Mouse (Mus musculus) liver, embryonic 12.5 days (tissue): ENCODE measurements around the gene Kalrn. TPM values are rescaled to one million over a fixed set of nuclear protein-coding genes. Genes with fewer than 3 reads are reported as not detected.

Experiments
- ATAC-seq: fragments of 200-750 bp; cut with Nextera tagmentation; 2 replicates; pipeline ENCODE4 v1.8.0; 2017; ENCODE audit warnings: moderate number of reproducible peaks, mild to moderate bottlenecking, moderate library complexity
- H3K27ac ChIP-seq: fragments of 300-500 bp; sonication (generic); 2 replicates; pipeline ENCODE4 v1.5.1; 2016; ENCODE audit warnings: mild to moderate bottlenecking
- H3K27me3 ChIP-seq: fragments of 300-500 bp; sonication (generic); replicated peaks from 2 replicates; pipeline ENCODE4 v1.6.1; 2016; ENCODE audit warnings: mild to moderate bottlenecking, moderate library complexity
- H3K36me3 ChIP-seq: fragments of 300-500 bp; sonication (generic); 2 replicates; pipeline ENCODE4 v1.6.1; 2016; ENCODE audit warnings: mild to moderate bottlenecking, moderate library complexity
- H3K4me1 ChIP-seq: fragments of 300-500 bp; sonication (generic); 2 replicates; pipeline ENCODE4 v1.6.1; 2016
- H3K4me2 ChIP-seq: fragments of 300-500 bp; sonication (generic); 2 replicates; pipeline ENCODE4 v1.6.1; 2016; ENCODE audit warnings: mild to moderate bottlenecking, moderate library complexity
- H3K4me3 ChIP-seq: fragments of 300-500 bp; sonication (generic); 2 replicates; pipeline ENCODE4 v1.5.1; 2016; ENCODE audit warnings: mild to moderate bottlenecking, moderate library complexity
- H3K9ac ChIP-seq: fragments of 300-500 bp; sonication (generic); 2 replicates; pipeline ENCODE4 v1.6.1; 2016; ENCODE audit warnings: mild to moderate bottlenecking, moderate library complexity
- H3K9me3 ChIP-seq: fragments of 300-500 bp; sonication (generic); replicated peaks from 2 replicates; pipeline ENCODE4 v1.6.1; 2016; ENCODE audit warnings: mild to moderate bottlenecking, moderate library complexity
- WGBS: fragments of 180-500 bp; shearing (Covaris S2); methylation state at CpG from one replicate; pipeline ENCODE4 v1.1.7; 2016; ENCODE audit not compliant: insufficient replicate concordance; 5-methylcytosine and 5-hydroxymethylcytosine counted together
- polyA plus RNA-seq: library from polyadenylated mRNA; unstranded; fragments of >200 nt; fragmentation: Nextera tagmentation; extraction: Ambion mirVana; gene quantifications from 2 replicates; pipeline ENCODE4 v1.2.1, GENCODE M21; 2016

Gene Kalrn
- polyA plus RNA-seq, 1 experiment from 2014 or later: 18.6 TPM

- no peak overlapping the region for H3K27ac ChIP-seq
- H3K4me2 ChIP-seq: no peak overlapping the region
- H3K36me3 ChIP-seq: no peaks in the 10 kb centered on the region
- no peak overlapping the region for H3K9ac ChIP-seq
- no peak overlapping the region for H3K4me3 ChIP-seq
- WGBS: 71% methylated on average over 6 of the region's 6 CpGs
- no peaks in the 10 kb centered on the region for H3K27me3 ChIP-seq
- no peak for ATAC-seq
- no peaks in the 10 kb centered on the region for H3K4me1 ChIP-seq
- no peaks in the 10 kb centered on the region for H3K9me3 ChIP-seq
Measured at GRCm38 (mm10) chr16:34546805-34547509, 26.4 kb downstream of the Kalrn start.

- H3K36me3 ChIP-seq: no peaks in the 10 kb centered on the region
- H3K4me2 ChIP-seq: no peak overlapping the region
- WGBS: 66% methylated on average over 4 of the region's 4 CpGs
- H3K4me1 ChIP-seq: no peaks in the 10 kb centered on the region
- no peaks in the 10 kb centered on the region for H3K9me3 ChIP-seq
- ATAC-seq: no peak
- no peak overlapping the region for H3K27ac ChIP-seq
- no peaks in the 10 kb centered on the region for H3K27me3 ChIP-seq
- no peak overlapping the region for H3K9ac ChIP-seq
- no peak overlapping the region for H3K4me3 ChIP-seq
Measured at GRCm38 (mm10) chr16:34543754-34544153, 29.6 kb downstream of the Kalrn start.

- Histone ChIP-seq H3K4me1 (no peaks in the 10 kb centered on the region), H3K27ac (no peak overlapping the region), H3K9ac (no peak overlapping the region), H3K9me3 (no peaks in the 10 kb centered on the region), H3K4me3 (no peak overlapping the region), H3K27me3 (no peaks in the 10 kb centered on the region), H3K36me3 (no peaks in the 10 kb centered on the region), H3K4me2 (no peak overlapping the region)
- 82% methylated on average over 2 of the region's 2 CpGs for WGBS
- ATAC-seq: no peak
Measured at GRCm38 (mm10) chr16:34542341-34542740, 31.0 kb downstream of the Kalrn start.

GRCm38 (mm10) chr16:34538679-34539185 is 34.6 kb downstream of the Kalrn start:
- WGBS: 61% methylated on average over 5 of the region's 5 CpGs
- ATAC-seq: no peak

GRCm38 (mm10) chr16:34536300-34536699 is 37.0 kb downstream of the Kalrn start:
- Histone ChIP-seq H3K9me3 (no peaks in the 10 kb centered on the region), H3K4me2 (no peak overlapping the region), H3K9ac (no peak overlapping the region), H3K27ac (no peak overlapping the region), H3K27me3 (no peaks in the 10 kb centered on the region), H3K4me1 (peaks cover 14% of the 10 kb centered on the region), H3K36me3 (no peaks in the 10 kb centered on the region), H3K4me3 (no peak overlapping the region)
- 79% methylated on average over 6 of the region's 6 CpGs for WGBS
- no peak for ATAC-seq

More at GRCm38 (mm10) chr16:34538679-34539185, 34.6 kb downstream of the Kalrn start:
- H3K9me3 ChIP-seq: no peaks in the 10 kb centered on the region
- no peaks in the 10 kb centered on the region for H3K27me3 ChIP-seq
- no peaks in the 10 kb centered on the region for H3K36me3 ChIP-seq
- H3K4me2 ChIP-seq: no peak overlapping the region
- no peak overlapping the region for H3K9ac ChIP-seq
- H3K27ac ChIP-seq: no peak overlapping the region
- peaks cover 14% of the 10 kb centered on the region for H3K4me1 ChIP-seq
- no peak overlapping the region for H3K4me3 ChIP-seq

GRCm38 (mm10) chr16:34535135-34535534 is 38.2 kb downstream of the Kalrn start:
- Histone ChIP-seq H3K27ac (no peak overlapping the region), H3K4me2 (peak overlapping the region; percentile 27; the same call in 1 of the 2 replicates), H3K9ac (no peak overlapping the region), H3K36me3 (no peaks in the 10 kb centered on the region), H3K27me3 (no peaks in the 10 kb centered on the region), H3K9me3 (no peaks in the 10 kb centered on the region), H3K4me1 (peaks cover 14% of the 10 kb centered on the region), H3K4me3 (no peak overlapping the region)
- 13% methylated on average over 7 of the region's 7 CpGs for WGBS
- ATAC-seq: peak; percentile 79

- no peak overlapping the region for H3K4me2 ChIP-seq
- H3K36me3 ChIP-seq: no peaks in the 10 kb centered on the region
- WGBS: 0% methylated on average over 1 of the region's 1 CpGs
- H3K27me3 ChIP-seq: no peaks in the 10 kb centered on the region
- peaks cover 14% of the 10 kb centered on the region for H3K4me1 ChIP-seq
- no peaks in the 10 kb centered on the region for H3K9me3 ChIP-seq
- H3K4me3 ChIP-seq: no peak overlapping the region
- H3K27ac ChIP-seq: no peak overlapping the region
- no peak overlapping the region for H3K9ac ChIP-seq
- ATAC-seq: no peak
Measured at GRCm38 (mm10) chr16:34531506-34531905, 41.8 kb downstream of the Kalrn start.

GRCm38 (mm10) chr16:34530029-34530428 is 43.3 kb downstream of the Kalrn start:
- H3K4me2 ChIP-seq: no peak overlapping the region
- H3K4me1 ChIP-seq: peaks cover 8% of the 10 kb centered on the region
- H3K4me3 ChIP-seq: no peak overlapping the region
- 70% methylated on average over 5 of the region's 5 CpGs for WGBS
- ATAC-seq: no peak
- no peaks in the 10 kb centered on the region for H3K27me3 ChIP-seq
- H3K9me3 ChIP-seq: no peaks in the 10 kb centered on the region
- H3K27ac ChIP-seq: no peak overlapping the region
- H3K9ac ChIP-seq: no peak overlapping the region
- no peaks in the 10 kb centered on the region for H3K36me3 ChIP-seq

GRCm38 (mm10) chr16:34528234-34528983 is 44.9 kb downstream of the Kalrn start:
- Histone ChIP-seq H3K36me3 (no peaks in the 10 kb centered on the region), H3K4me2 (no peak overlapping the region), H3K4me3 (no peak overlapping the region), H3K4me1 (no peaks in the 10 kb centered on the region), H3K27me3 (no peaks in the 10 kb centered on the region), H3K9ac (no peak overlapping the region), H3K9me3 (no peaks in the 10 kb centered on the region), H3K27ac (no peak overlapping the region)
- no peak for ATAC-seq
- 49% methylated on average over 5 of the region's 5 CpGs for WGBS

- no peak overlapping the region for H3K9ac ChIP-seq
- H3K36me3 ChIP-seq: no peaks in the 10 kb centered on the region
- 65% methylated on average over 7 of the region's 7 CpGs for WGBS
- ATAC-seq: no peak
- H3K27ac ChIP-seq: no peak overlapping the region
- H3K9me3 ChIP-seq: no peaks in the 10 kb centered on the region
- H3K4me2 ChIP-seq: no peak overlapping the region
- no peaks in the 10 kb centered on the region for H3K4me1 ChIP-seq
- no peak overlapping the region for H3K4me3 ChIP-seq
- no peaks in the 10 kb centered on the region for H3K27me3 ChIP-seq
Measured at GRCm38 (mm10) chr16:34526378-34526777, 47.0 kb downstream of the Kalrn start.

- no peaks in the 10 kb centered on the region for H3K36me3 ChIP-seq
- no peak overlapping the region for H3K27ac ChIP-seq
- no peak overlapping the region for H3K4me2 ChIP-seq
- no peak overlapping the region for H3K4me3 ChIP-seq
- no peaks in the 10 kb centered on the region for H3K9me3 ChIP-seq
- WGBS: 69% methylated on average over 8 of the region's 8 CpGs
- H3K4me1 ChIP-seq: no peaks in the 10 kb centered on the region
- H3K27me3 ChIP-seq: no peaks in the 10 kb centered on the region
- no peak for ATAC-seq
- H3K9ac ChIP-seq: no peak overlapping the region
Measured at GRCm38 (mm10) chr16:34525866-34526265, 47.5 kb downstream of the Kalrn start.

GRCm38 (mm10) chr16:34525205-34525604 is 48.1 kb downstream of the Kalrn start:
- no peaks in the 10 kb centered on the region for H3K27me3 ChIP-seq
- no peak overlapping the region for H3K4me3 ChIP-seq
- no peaks in the 10 kb centered on the region for H3K4me1 ChIP-seq
- H3K9me3 ChIP-seq: no peaks in the 10 kb centered on the region
- no peaks in the 10 kb centered on the region for H3K36me3 ChIP-seq
- ATAC-seq: no peak
- H3K4me2 ChIP-seq: no peak overlapping the region
- H3K27ac ChIP-seq: no peak overlapping the region
- 40% methylated on average over 3 of the region's 3 CpGs for WGBS
- H3K9ac ChIP-seq: no peak overlapping the region
